In genomic region chr17:49309079-49309478, GRCm38 (mm10) we compare ENCODE assay signal across 9 mouse cellular contexts.
A peak's percentile ranks its signal among the peaks of the same experiment; 100 is the strongest.
DNase-seq lines count a peak whose midpoint lies in the region; TF ChIP-seq lines count a peak whose summit lies in the region.
"Had no signal": no experiment of that assay in that cellular context is flagged by ENCODE, and none has a peak within 500 bp of the region (broad histone marks: within the 10 kb centered on the region; RNA-seq: fewer than 3 reads in every experiment).

No protein-coding gene starts in this region.

- H3K4me1 ChIP-seq in cerebellum, adult 2 months (ENCODE audit: control insufficient read depth, insufficient read depth, low read length): no peaks in the 10 kb centered on the region

- WGBS in cerebellum, adult 2 months: 35% methylated on average over 5 of the region's 5 CpGs

- no peak for TF ChIP-seq CTCF in cerebellum, adult 2 months (IDR thresholded peaks at IDR 0.05; ENCODE audit: borderline replicate concordance, insufficient read depth, low read depth, low read length)

- intact Hi-C loops in left cerebral cortex, postnatal 25 days (cut with DNase I): no loop called here

- TF ChIP-seq POLR2A in cerebellum, adult 2 months (IDR thresholded peaks at IDR 0.05; ENCODE audit: borderline replicate concordance, insufficient read depth, low read length): no peak

- H3K4me3 ChIP-seq in cerebellum, adult 2 months (replicated peaks; ENCODE audit: insufficient read depth, low read depth, low read length): no peak overlapping the region
- H3K4me3 ChIP-seq: erythroblast, embryonic 14.5 days had no signal

- no peaks in the 10 kb centered on the region for H3K27me3 ChIP-seq in cerebellum, adult 2 months (ENCODE audit: control insufficient read depth, insufficient read depth, low read length)

- no peak overlapping the region for H3K27ac ChIP-seq in cerebellum, adult 2 months (ENCODE audit: insufficient read depth, low read length)

- peak; percentile 6 for DNase-seq in adrenal gland, adult 8-10 months
- no peak for DNase-seq in adrenal gland, postnatal 25 days
- peak; percentile 8 to 21 for DNase-seq in cerebellum, adult 2 months
- peak; percentile 84 to 91 for DNase-seq in frontal cortex, adult 2 months (ENCODE audit: extremely low spot score in 1 of 2, low spot score in 1 of 2)
- DNase-seq in kidney, adult 9 months: peak; percentile 62
- DNase-seq in left cerebral cortex, postnatal 25 days (ENCODE audit: low spot score in 2 of 2): peak; percentile 79 to 92
- DNase-seq in ovary, postnatal 36 days (ENCODE audit: low spot score): peak; percentile 28
- DNase-seq in thymus, postnatal 36 days: no peak

Comparison
In these comparisons a context has a peak if more than half of its experiments do, and no peak if none do; other contexts are left out.
1. DNase-seq: peak in adrenal gland, adult 8-10 months (single experiment), cerebellum, adult 2 months (2 of 2), frontal cortex, adult 2 months (2 of 2), kidney, adult 9 months (single experiment), left cerebral cortex, postnatal 25 days (2 of 2) and ovary, postnatal 36 days (single experiment); none in adrenal gland, postnatal 25 days (single experiment) and thymus, postnatal 36 days (0 of 2).